Mouse (Mus musculus) left cerebral cortex, postnatal 36 days (tissue): ENCODE measurements around the gene Dio1. TPM values are rescaled to one million over a fixed set of nuclear protein-coding genes. Genes with fewer than 3 reads are reported as not detected.

Experiments used
- DNase-seq, 2 experiments: peaks; one replicate each; pipeline ENCODE4 v3.0.0; 2021 to 2022; ENCODE audit warnings: low spot score in 2 of 2, mixed read lengths in 1 of 2
- intact Hi-C: fragments of 180-260 bp; cut with DNase I; formaldehyde crosslinking; loops from one replicate; pipeline ENCODE4 v1.15.1; 2025
- total RNA-seq, 2 experiments: library from RNA; stranded (reverse); gene quantifications; 2 replicates each; pipeline ENCODE4 v1.2.3; 2021

Gene Dio1
- total RNA-seq, 2 experiments from 2014 or later: not detected

DNA sequence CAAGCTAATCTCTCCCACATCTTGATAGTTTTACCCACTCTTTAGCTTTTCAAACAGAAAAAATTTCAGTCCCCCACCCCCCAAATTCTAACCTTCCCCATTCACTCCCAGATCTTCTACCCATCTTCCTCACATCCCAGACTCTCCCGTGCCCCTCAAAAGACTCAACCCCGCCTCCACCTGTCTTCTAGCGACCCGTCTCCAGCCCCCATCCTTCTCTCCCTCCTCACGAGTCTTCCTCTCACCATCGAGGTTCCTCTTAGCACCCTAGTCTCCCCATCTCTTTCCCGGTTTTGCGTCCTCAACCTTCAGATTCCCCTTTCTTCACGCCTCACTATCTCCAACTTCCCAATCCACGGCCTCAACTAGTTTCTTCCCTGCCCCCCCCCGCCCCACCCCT, 54.4 kb downstream of the Dio1 start:
- DNase-seq: no peak
- intact Hi-C loops: loop anchor here (2.0 kb wide), 1 partner anchor 62 kb away; the partner anchor contains the start of gene Yipf1

DNA sequence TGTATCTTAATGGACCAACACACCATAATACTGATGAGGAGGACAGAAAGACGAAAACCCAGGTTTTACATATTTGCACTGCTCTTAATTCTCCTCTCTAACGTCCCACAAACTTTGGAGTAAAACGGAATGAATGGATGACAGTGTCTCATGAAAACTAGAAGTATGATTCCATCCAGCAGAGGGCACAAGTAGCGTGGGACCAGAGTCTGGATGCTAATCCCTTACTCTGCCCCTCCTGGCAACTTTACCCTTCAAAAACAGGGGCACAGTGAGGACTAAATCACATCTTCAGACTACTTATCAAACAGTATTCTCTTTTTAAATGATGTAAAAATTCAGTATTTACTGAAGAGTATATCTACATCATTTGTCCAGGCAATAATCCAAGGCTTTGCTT, 56.5 kb downstream of the Dio1 start:
- intact Hi-C loops: loop anchor here (2.0 kb wide), 1 partner anchor 98 kb away; no protein-coding TSS in a partner anchor
- no peak for DNase-seq

GRCm38 (mm10) chr4:107249471-107249870, 57.5 kb downstream of the Dio1 start:
- DNase-seq: no peak
- intact Hi-C loops: loop anchor here (5.0 kb wide), 1 partner anchor 72 kb away; the partner anchor contains the start of genes Tceanc2 and Tmem59

- intact Hi-C loops: loop anchor here (5.0 kb wide), 1 partner anchor 71 kb away; the partner anchor contains the start of genes Tceanc2 and Tmem59
- DNase-seq: no peak
Observed at GRCm38 (mm10) chr4:107248061-107248460, 58.9 kb downstream of the Dio1 start.

DNA sequence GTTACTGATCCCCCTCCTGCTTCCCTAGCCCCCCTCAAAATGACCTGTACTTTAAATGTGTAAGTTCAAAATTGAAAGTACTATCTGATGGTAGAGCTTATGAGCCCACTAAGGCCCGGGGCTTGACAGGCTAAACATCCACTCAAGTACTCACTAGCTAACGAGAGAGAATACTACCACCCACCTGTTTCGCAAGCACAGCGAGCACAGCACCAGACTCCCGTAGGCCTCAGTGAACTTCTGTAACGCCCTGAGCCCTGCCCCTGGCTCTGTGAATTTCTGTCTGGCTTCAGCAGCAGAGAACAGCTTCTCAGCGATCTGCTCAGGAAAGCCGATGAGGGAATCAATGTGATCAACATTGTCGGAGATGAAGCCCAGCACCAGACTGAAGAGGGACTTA, 59.9 kb downstream of the Dio1 start:
- intact Hi-C loops: loop anchor here (5.0 kb wide), 1 partner anchor 70 kb away; the partner anchor contains the start of genes Tceanc2 and Tmem59
- no peak for DNase-seq

- DNase-seq: no peak
- intact Hi-C loops: loop anchor here (5.0 kb wide), 1 partner anchor 69 kb away; the partner anchor contains the start of genes Tceanc2 and Tmem59
Observed at GRCm38 (mm10) chr4:107246040-107246439, 60.9 kb downstream of the Dio1 start.

DNA sequence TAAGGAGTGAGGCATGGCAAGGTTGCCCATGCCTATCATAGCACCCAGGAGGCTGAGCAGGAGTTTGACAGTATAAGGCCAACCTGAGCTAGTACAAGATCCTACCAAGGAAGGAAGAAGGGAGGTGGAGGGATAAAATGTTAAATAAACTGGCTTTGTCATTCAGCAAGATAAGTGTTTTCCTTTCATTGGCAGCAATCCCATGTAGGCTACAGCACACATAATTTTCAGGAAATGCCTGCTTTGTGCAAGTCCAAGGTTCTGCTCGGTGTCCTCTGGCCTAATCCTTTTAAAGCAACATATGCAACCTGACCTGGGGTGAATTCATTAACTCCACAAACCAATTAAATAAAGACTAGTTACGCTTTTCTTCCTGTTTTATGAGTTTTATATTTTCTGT, 61.6 kb downstream of the Dio1 start:
- intact Hi-C loops: loop anchor here (5.0 kb wide), 1 partner anchor 68 kb away; the partner anchor contains the start of genes Tceanc2 and Tmem59
- DNase-seq: no peak

DNA sequence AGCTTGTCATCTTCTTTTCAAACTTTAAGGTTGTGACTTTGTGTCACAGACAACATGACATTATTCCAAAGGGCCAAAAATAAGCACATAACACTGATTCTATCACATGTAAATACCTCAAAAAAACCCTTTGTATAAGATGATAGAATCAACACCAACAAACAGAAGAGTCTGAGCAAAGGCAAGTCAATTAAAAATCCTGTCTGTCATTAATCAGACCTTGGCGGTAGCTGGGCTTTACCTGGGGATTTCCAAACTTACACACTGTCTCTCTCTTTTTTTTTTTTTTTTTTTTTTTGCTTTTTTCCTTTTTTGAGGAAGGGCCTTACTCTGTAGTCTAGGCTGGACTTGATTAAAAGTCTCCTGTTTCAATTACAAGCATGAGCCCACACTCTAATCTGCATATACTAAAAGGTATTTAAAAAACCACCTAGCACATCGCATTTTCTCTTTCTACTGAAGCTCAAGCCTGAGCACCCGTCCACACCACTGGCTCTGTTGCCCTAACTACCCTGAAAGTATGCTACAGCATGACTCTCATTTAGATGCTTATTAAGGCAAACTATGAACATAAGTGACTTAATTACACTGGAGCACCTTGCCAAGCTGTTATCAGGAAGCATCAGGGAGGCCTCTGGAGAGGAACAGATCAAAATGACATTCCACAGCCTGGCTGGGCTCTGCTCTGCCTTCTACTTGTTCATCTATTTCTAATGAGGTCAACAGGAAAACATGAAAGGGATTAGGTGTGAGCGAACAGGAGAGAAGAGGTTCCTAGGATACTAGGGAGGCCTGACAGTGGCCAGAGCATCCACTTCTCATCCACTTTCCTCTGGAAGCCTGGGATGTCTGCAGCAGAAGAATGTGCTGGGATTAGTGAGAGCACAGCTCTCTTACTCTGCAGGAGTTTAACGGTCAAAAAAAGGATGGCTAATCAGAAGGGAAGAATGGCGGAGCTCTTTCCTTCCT, 63.3 kb downstream of the Dio1 start:
- no peak for DNase-seq
- intact Hi-C loops: no loop called here

Other genes with a start within 250 kb of the Dio1 start
- gene Mrpl37, start 240.3 kb downstream of the Dio1 start, total RNA-seq: 10 to 100 TPM; 56.1 to 58.9 TPM
- gene Cyb5rl, start 240.2 kb downstream of the Dio1 start, total RNA-seq: 1 to 10 TPM; 4.7 to 7.4 TPM
- gene Cdcp2, start 210.3 kb downstream of the Dio1 start, total RNA-seq: not detected
- gene Tmem59, start 128.8 kb downstream of the Dio1 start, total RNA-seq: 100 to 1,000 TPM; 192 to 236 TPM
- gene Tceanc2, start 128.1 kb downstream of the Dio1 start, total RNA-seq: 10 to 100 TPM; 15.0 to 20.8 TPM
- not detected for gene Ldlrad1, start 98.0 kb downstream of the Dio1 start, total RNA-seq
- 10 to 100 TPM; 28.0 to 35.0 TPM for gene Lrrc42, start 53.6 kb downstream of the Dio1 start, total RNA-seq
- 10 to 100 TPM; 15.6 to 16.5 TPM for gene Hspb11, start 53.6 kb downstream of the Dio1 start, total RNA-seq
- 10 to 100 TPM; 41.7 to 45.8 TPM for gene Yipf1, start 7.2 kb upstream of the Dio1 start, total RNA-seq
- 10 to 100 TPM; 10.9 to 11.8 TPM for gene Ndc1, start 60.6 kb upstream of the Dio1 start, total RNA-seq
- 1 to 10 TPM; 1.1 to 1.7 TPM for gene Glis1, start 127.4 kb upstream of the Dio1 start, total RNA-seq